Mouse (Mus musculus): ENCODE results near the gene Hspbp1.

DNA sequence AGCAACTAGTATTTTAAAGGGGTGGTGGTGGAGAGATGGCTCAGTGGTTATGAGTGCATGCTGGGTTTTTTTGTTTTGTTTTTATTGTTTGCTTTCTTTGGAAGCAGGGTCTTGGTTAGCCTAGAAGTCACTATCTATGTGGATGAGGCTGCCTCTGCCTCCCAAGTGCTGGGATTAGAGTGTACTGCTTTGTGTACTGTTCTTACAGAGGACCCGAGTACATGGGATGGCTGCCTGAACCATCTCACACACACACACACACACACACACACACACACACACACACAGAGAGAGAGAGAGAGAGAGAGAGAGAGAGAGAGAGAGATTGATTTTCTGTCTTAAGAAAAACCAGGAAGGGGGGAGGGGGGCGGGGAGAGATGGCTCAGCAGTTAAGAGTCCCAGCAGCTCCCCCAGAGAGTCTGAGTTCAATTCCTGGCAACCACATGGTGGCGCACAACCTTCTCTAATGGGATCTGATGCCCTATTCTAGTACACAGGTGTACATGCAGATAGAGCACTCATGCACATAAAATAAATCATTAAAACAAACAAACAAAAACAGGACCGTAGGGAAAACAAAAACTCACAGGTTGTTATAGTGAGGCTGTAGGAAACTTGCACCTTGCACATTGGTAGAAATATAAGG lies 61.2 kb downstream of the Hspbp1 start:
- no peak for TF ChIP-seq POLR2A (IDR thresholded peaks at IDR 0.05; ENCODE audit: insufficient read depth, low read length)
- TF ChIP-seq CTCF (IDR thresholded peaks at IDR 0.05; ENCODE audit: low read depth, low read length) = peak; percentile 55
- TF ChIP-seq EP300 (IDR thresholded peaks at IDR 0.05; ENCODE audit: insufficient read depth, low read depth, low read length) = no peak

Measured in ES-Bruce4 (cell line).